Mouse (Mus musculus) kidney, postnatal 4 days (tissue): ENCODE results near the gene Prm1.

ENCODE experiments used
- DNase-seq, 2 experiments: peaks; one replicate each; pipeline ENCODE4 v3.0.0; 2021; ENCODE audit warnings: mixed read lengths in 2 of 2

The Prm1 gene

GRCm38 (mm10) chr16:10781862-10782371 is 23.7 kb downstream of the Prm1 start:
- DNase-seq: peak in 1 of 2 experiments; percentile 33

- no peak for DNase-seq
Measured at GRCm38 (mm10) chr16:10780631-10781120, 25.0 kb downstream of the Prm1 start.

GRCm38 (mm10) chr16:10777579-10778160 is 28.0 kb downstream of the Prm1 start:
- no peak for DNase-seq

- DNase-seq: no peak
Measured at GRCm38 (mm10) chr16:10776322-10776721, 29.3 kb downstream of the Prm1 start.

- DNase-seq: no peak
Measured at GRCm38 (mm10) chr16:10774726-10775125, 30.9 kb downstream of the Prm1 start.

GRCm38 (mm10) chr16:10773543-10773942 is 32.1 kb downstream of the Prm1 start:
- DNase-seq: no peak

GRCm38 (mm10) chr16:10771769-10772510 is 33.7 kb downstream of the Prm1 start:
- no peak for DNase-seq

- peak in 1 of 2 experiments; percentile 40 for DNase-seq
Measured at GRCm38 (mm10) chr16:10770531-10771325, 34.9 kb downstream of the Prm1 start.

GRCm38 (mm10) chr16:10769661-10770060 is 36.0 kb downstream of the Prm1 start:
- DNase-seq: no peak

GRCm38 (mm10) chr16:10768821-10769220 is 36.8 kb downstream of the Prm1 start:
- no peak for DNase-seq

GRCm38 (mm10) chr16:10767158-10767557 is 38.5 kb downstream of the Prm1 start:
- peak; percentile 75 to 83 for DNase-seq

- DNase-seq: peak; percentile 70 to 71
Measured at GRCm38 (mm10) chr16:10764323-10764722, 41.3 kb downstream of the Prm1 start.

GRCm38 (mm10) chr16:10763540-10764264 is 41.9 kb downstream of the Prm1 start:
- no peak for DNase-seq

GRCm38 (mm10) chr16:10762569-10763180 is 43.0 kb downstream of the Prm1 start:
- DNase-seq: peak; percentile 43 to 44

GRCm38 (mm10) chr16:10761182-10761581 is 44.5 kb downstream of the Prm1 start:
- DNase-seq: no peak

- DNase-seq: no peak
Measured at GRCm38 (mm10) chr16:10756168-10756567, 49.5 kb downstream of the Prm1 start.

- DNase-seq: no peak
Measured at GRCm38 (mm10) chr16:10754521-10755296, 50.9 kb downstream of the Prm1 start.

- DNase-seq: peak; percentile 49 to 62
Measured at GRCm38 (mm10) chr16:10749824-10750223, 55.8 kb downstream of the Prm1 start.

- DNase-seq: no peak
Measured at GRCm38 (mm10) chr16:10749226-10749625, 56.4 kb downstream of the Prm1 start.
